Mouse (Mus musculus) testis, postnatal 14 days (tissue): ENCODE measurements around the gene Mettl4.
"Not testable (repeated sequence)": the region's sequence is repeated elsewhere in the genome, so short reads cannot be mapped to it uniquely, and the experiment has no call there.

Experiments
- DNase-seq: peaks from one replicate; pipeline ENCODE4 v3.0.0; 2021; ENCODE audit warnings: low spot score

Gene Mettl4

DNA sequence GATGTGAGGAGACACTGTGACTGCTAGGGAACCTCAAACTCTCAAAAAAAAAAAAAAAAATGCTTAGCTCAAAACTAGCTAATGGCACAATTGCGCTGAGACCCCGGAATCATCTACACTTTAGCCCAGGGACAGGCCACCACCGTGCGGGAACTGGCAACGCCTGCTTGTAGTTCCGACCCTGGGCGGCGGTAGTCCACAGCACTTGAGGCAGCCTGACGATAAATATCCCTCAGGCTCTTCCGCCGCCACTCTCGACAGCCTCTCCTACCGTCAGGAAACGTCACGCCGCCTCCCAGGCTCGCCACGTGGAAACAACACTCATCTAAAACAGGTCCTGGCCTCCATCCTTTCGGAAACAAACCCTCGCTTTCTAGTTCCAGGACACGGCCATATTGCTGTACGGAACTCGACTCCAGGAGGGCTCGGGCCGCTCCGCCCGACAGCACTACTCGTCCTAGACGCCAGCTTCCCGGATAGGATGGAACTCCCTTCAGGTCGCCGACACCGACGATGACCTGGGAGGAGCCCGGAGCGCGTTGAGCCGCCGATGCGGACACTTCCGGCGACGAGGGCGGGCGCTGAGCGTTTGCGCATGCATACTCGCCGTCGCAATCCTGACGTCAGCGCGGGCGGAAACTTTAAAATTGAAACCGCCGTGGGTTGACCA is at the start of gene Mettl4:
Gene Mettl4, minus strand, starts transcription at position 554 of the 670 bp plus-strand sequence.
- peak; percentile 92 for DNase-seq

GRCm38 (mm10) chr17:94778871-94779482 is 29.2 kb upstream of the Mettl4 start:
- DNase-seq = no peak

DNA sequence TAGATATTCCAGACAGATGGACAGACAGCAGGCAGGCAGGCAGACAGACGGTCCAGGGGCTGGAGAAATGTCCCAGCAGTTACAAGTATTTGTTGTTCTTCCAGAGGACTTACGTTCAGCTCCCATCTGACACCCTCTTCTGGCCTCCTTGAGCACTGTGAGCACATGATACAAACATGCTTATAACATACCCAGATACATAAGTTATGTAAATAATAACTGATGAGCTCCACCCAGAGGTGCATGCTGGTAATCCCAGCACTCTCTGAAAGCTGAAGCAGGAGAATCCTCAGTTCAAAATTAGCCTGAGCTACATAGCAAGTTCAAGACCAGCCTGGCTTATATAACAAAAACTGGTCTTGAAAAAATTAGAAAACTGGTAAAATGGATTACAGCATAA is 18.7 kb upstream of the Mettl4 start:
- no peak for DNase-seq

GRCm38 (mm10) chr17:94764711-94765110 is 14.9 kb upstream of the Mettl4 start:
- DNase-seq = no peak

DNA sequence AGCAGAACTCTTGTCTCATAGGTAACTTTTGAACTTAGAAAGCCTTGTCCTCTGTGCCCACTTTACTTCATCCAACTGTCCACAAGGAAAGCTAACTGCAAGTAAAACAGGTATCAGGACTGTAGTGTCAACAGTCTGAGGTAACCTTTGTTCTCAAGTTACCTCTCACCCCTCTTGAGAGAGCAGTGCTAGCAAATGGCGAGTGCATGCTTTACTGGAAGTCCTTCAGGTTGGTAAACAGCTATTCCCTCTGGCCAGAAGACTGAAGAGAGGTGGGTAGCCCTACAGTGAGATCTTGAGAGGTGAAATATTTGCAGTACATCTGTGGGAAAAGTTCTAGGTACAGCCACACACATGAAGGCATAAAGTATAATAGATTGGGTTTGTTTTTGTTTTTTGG is 14.2 kb upstream of the Mettl4 start:
- DNase-seq = no peak

DNA sequence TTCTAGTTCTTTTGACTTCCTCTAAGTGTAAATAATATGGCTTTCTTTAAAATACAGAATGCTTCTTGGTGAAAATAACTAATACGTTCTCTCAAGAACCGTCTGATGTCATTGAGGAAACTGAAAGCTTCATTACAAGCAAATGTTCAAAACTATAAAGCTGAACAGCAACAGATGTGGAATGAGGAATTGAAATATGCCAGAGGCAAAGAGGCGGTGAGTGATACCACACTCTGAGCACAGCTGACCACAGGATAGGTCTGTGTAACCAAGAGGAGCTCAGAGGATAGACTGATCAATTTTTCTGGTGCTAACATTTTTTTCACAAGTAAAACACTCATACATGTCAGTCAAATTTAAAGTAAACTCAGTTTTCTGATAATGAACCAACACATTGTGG is 12.6 kb upstream of the Mettl4 start:
- DNase-seq = no peak

DNA sequence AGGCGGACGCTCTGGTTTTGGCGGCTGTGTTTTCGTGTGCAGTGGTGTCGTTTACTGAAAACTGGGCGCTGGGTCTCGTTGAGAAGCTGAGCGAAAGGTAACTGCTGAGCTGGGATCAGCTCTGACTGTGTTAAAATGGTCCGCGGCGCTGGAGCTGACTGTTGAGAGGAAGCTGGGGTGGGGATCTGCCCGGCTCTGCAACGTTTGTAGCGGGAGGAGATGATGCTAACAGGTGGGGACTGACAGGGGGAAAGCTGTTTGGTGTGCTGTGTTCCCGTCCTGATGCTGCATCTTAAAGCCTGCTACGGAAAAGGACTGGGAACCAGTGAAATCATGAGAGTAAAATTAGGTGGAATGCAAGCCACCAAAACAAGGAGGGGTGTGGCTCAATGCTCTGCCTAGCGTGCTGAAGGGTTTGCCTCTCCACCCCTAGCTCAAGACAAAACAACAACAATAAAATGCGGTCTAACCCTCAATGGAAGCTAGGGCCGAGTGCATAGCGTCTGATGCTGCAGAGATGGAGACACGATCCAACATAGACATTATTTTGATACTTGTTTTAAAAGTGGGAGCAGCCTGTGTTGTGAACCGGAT is 414 bp upstream of the Mettl4 start:
- no peak for DNase-seq

DNA sequence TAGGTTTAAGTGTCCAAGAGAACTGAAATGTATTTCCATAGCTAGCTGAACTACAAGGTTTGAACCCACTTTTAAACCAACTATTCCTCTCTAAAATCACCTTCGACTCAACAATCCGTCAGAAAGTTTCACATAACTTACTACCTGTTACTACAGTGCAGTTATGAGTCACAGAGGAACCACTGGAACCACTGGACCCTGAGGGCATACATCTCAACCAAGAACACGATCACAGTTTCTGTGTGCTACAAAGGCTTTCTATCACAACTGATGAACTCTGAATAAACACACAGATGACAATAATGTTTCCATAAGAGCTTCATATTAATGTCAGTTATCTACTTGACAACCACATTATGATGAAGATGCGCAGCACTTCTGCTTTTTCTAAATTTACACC is 11.6 kb downstream of the Mettl4 start:
- DNase-seq = no peak

GRCm38 (mm10) chr17:94735885-94736284 is 13.9 kb downstream of the Mettl4 start:
- no peak for DNase-seq

GRCm38 (mm10) chr17:94735437-94735836 is 14.4 kb downstream of the Mettl4 start:
- no peak for DNase-seq

- not testable (repeated sequence) for DNase-seq
Observed at GRCm38 (mm10) chr17:94730416-94730815, 19.4 kb downstream of the Mettl4 start.

DNA sequence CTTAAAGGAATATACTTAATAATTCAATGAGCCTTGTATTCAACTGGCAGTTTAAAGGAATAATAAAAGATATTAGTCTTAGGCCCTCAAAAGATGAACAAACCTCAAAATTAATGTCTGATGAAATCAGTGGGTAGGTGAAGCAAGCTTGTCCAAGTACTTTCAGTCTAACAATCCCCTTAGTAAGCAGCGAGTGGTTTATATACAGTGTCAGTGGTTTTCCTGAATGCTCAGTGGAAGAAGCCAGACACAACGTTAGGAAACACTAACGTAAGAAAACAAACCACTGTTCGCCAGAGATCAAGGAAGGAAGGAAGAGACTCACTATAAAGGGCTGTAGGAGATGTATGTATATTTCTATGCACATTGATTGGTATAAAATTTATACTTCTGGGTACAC is 23.1 kb downstream of the Mettl4 start:
- no peak for DNase-seq

GRCm38 (mm10) chr17:94673515-94674317 is 76.1 kb downstream of the Mettl4 start:
- DNase-seq = no peak
